Mouse (Mus musculus): Measurements from ENCODE around the gene Zfp36l2.

- no peak for TF ChIP-seq CTCF (IDR thresholded peaks at IDR 0.05; ENCODE audit: low read depth, low read length)
- no peak for TF ChIP-seq POLR2A (IDR thresholded peaks at IDR 0.05; ENCODE audit: borderline replicate concordance, low read depth, low read length)
These were observed 46.0 kb upstream of the Zfp36l2 start for GRCm38 (mm10) chr17:84233758-84234157.
